Mouse (Mus musculus) gastrocnemius, postnatal 10 days (tissue): ENCODE data around the gene Cars. TPM values are rescaled to one million over a fixed set of nuclear protein-coding genes. Genes with fewer than 3 reads are reported as not detected.
"Not testable (repeated sequence)": the region's sequence is repeated elsewhere in the genome, so short reads cannot be mapped to it uniquely, and the experiment has no call there.

ENCODE experiments used
- DNase-seq: peaks from one replicate; pipeline ENCODE4 v3.0.0; 2021; ENCODE audit warnings: mixed read lengths
- long read RNA-seq, 2 experiments: library from polyadenylated mRNA; stranded (forward); transcript quantifications; one replicate each; pipeline ENCODE4 v2.0.0; 2021
- total RNA-seq, 2 experiments: library from RNA; stranded (reverse); gene quantifications; 2 replicates each; pipeline ENCODE4 v1.2.3; 2021

The Cars gene
- 10 to 100 TPM; 36.0 to 43.5 TPM for total RNA-seq
- long read RNA-seq, experiment 1, transcript Cars-201 (23 exons, 3,222 nt), result minor isoform, 28 of 76 reads
- long read RNA-seq, experiment 1, transcript Cars-202 (22 exons, 2,462 nt), result major isoform, 37 of 76 reads
- long read RNA-seq, experiment 1, partial matches to known transcripts, result 3 of 76 reads
- long read RNA-seq, experiment 1, other reads (novel, unspliced or antisense), result 8 of 76 reads
- long read RNA-seq, experiment 2, transcript Cars-202 (22 exons, 2,462 nt), result major isoform, 26 of 46 reads
- long read RNA-seq, experiment 2, transcript Cars-201 (23 exons, 3,222 nt), result minor isoform, 15 of 46 reads
- long read RNA-seq, experiment 2, partial matches to known transcripts, result 4 of 46 reads
- long read RNA-seq, experiment 2, other reads (novel, unspliced or antisense), result 1 of 46 reads

DNA sequence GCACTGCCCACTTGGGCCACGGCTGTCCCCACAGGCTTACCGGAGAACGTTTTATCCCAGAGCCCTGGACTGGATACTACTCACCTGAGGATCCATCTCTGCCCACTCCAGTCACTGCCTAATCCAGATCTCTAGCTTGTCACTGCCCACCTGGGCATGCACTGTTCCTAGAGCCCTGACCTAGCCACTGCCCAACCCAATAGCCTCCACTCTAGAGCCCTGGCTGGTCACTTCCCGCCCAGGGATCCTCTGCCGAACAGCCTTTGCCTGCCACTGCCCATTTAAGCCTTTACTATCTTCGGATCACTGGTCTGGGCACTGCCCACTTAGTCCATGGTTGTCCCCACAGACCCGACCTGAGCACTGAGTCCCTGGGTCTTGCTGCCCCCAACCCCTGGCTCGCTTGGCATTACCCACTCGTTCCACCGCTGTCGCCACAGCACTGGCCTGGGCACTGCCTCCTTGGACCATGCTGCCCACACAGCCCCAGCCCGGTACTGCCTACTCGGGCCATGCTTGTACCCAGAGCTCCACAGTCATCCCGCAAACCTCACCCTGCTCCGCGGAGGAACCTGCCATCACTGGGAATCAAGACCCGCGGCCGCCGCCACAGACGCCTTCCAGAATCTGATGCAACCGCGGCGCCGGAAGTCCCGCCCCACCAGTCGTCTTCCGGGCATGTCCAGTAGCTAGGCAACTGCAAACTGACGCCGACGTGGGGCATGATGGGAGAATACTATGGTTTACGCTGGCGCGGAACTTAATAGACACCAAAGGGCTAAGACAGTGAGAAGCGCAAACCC is at the start of gene Cars:
Cars (minus strand) TSS at position 663 of the 803 bp plus-strand sequence.
- DNase-seq, result peak; percentile 92

DNA sequence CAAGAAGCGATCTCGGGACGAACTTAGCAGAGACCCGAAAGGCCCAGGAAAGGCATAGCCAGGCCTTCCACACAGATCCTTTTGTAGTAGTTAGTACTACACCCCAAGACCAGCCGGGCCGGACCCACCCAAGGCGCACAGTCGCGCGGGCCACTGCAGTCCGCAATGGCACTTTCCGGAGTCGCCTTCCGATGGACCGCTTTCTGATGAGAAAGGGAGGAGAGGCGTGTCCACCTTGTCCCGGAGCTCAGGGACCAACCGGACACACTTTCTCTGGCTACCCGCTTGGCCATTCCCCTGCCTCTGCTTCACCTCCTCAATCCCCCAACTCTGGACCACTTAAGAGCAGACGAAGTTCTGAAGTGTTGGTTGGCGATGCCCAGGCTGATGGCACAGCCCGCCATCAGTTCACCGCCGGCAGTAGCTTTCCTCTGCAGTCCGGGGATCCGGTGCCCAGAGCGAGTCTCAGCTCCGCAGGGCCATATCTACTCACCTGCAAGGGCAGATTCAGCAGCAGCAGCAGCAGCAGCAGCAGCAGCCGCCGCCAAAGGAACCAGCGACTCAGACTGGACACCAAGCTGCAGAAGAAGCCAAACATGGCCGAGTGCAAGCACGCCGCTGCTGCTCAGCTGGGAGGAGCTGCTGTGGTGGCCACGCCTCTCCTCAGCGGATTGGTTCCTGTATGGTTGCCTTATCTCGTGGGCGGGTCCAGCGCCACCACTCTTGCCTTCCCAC is 49.3 kb upstream of the Cars start, which contains the start of gene Tnfrsf22:
Tnfrsf22 (minus strand) TSS at position 628 of the 735 bp plus-strand sequence.
- peak; percentile 77 for DNase-seq

- DNase-seq, result not testable (repeated sequence)
Measured at GRCm38 (mm10) chr7:143643949-143644348, 44.1 kb upstream of the Cars start.

DNA sequence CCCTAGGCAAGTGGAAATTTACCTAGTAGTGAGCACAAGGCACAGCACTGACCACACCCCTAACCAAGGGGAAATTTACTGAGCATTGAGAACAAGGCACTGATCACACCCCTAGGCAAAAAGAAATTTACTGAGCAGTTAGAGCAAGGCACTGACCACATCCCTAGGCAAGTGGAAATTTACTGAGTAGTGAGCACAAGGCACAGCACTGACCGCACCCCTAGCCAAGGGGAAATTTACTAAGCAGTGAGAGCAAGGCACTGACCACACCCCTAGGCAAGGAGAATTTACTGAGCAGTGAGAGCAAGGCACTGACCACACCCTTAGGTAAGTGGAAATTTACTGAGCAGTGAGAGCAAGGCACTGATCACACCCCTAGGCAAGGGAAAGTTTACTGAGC is 36.8 kb upstream of the Cars start:
- DNase-seq, result no peak

GRCm38 (mm10) chr7:143631503-143631902 is 31.6 kb upstream of the Cars start:
- DNase-seq, result no peak

- DNase-seq, result no peak
Measured at GRCm38 (mm10) chr7:143629501-143629900, 29.6 kb upstream of the Cars start.

DNA sequence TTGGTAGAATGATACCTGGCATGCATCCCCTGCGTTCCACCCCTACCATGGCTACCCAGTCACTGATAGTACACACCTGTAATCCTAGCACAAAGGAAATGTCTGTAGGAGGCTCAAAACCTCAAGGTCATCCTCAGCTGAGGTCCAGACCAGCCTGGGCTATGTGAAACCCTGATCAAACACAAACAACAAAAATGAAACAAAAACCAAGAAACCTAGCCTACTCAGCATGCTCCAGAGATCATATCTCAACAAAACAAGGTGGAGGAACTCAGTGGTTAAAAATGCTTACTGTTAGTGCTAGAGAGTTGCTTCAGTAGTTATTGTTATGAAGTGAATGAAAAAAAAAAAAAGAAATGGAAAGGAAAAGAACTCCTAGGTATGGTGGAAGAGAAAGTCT is 28.6 kb upstream of the Cars start, which contains the start of gene Tnfrsf26:
Tnfrsf26 (minus strand) TSS at position 183 of the 400 bp plus-strand sequence.
- DNase-seq, result no peak

DNA sequence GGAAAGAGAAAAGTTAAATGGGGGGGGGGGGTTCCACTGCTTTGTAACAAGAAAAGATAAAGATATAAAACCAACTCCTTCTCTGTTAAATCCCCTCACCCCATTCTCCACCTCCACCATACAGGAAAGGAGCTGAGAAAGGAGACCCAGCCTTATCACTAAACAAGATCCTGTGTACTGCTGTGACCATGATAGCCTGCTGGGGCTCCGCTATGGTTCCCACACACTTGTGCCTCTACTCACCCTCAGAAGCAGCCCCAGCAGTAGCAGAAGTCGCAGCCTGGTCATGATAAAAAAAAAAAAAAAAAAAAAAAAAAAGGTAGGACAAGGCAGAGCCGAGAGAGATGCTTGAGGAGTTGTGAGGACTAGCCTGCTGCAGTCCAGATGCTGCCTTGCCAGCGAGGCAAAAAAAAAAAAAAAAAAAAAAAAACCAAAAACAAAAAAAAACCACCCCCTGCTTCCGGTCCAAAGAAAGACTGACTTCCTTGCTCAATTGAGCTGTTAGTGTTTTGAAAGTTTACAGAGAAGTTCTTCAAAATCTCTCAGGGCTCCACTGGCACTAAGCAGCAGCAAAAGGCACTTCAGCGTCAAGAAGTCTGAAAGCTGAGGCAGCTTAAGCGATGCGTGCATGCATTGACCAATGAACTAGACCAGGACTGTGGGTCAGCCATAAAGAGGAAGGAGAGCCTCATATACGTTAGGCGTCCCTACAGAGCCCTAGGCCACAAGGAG is 27.8 kb upstream of the Cars start:
- DNase-seq, result no peak

DNA sequence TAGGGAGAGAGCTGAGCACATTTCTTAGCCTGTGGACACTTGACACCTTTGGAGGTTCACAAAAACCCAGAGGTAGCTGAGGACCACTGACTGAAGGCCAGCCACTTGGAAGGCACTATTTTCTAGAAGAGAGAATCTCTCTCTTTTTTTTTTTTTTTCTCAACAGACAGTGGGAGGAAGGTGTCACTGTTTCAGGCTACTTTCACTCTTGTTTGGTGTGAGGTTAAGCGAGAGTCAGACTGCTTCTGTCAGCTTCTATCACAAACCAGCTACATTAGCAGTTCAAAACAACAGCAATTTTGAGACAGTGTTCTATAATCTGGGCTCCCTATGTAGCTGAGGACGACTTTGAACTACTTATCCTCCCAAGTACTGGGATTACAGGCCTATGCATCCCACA is 26.3 kb upstream of the Cars start:
- DNase-seq, result no peak

GRCm38 (mm10) chr7:143625151-143625550 is 25.3 kb upstream of the Cars start:
- DNase-seq, result no peak

GRCm38 (mm10) chr7:143624561-143624960 is 24.7 kb upstream of the Cars start:
- no peak for DNase-seq

- DNase-seq, result no peak
Measured at GRCm38 (mm10) chr7:143620951-143621350, 21.1 kb upstream of the Cars start.

DNA sequence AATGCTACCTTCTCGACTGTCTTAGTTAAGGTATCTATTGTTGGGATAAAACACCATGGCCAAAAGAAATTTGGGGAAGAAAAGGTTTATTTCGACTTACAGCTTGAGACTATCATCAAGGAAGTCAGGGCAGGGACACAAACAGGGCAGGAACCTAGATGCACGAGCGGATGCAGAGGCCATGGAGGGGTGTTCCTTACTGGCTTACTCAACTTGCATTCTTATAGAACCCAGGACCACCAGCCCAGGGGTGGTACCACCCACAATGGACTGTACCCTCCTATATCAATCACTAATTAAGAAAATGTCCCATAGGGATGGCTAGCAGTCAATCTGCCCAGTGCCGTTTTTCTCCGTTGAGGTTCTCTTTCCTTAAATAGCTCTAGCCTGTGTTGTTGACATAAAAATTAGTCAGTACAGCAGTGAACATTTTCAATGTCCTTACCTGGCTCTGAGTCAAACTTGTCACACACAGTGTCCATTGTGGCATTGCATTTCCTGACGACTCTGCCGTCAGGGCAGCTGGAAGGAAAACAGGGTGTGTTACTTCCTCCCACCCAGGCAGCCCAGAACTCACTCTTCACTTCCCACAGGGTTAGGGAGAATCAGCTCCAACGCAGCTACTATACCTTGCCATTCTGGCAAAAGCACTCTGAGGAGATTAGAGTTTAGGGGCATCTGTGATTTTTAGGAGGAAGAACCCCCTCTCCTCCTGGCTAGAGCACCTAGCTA is 14.7 kb upstream of the Cars start:
- no peak for DNase-seq

GRCm38 (mm10) chr7:143612215-143612614 is 12.3 kb upstream of the Cars start:
- no peak for DNase-seq

DNA sequence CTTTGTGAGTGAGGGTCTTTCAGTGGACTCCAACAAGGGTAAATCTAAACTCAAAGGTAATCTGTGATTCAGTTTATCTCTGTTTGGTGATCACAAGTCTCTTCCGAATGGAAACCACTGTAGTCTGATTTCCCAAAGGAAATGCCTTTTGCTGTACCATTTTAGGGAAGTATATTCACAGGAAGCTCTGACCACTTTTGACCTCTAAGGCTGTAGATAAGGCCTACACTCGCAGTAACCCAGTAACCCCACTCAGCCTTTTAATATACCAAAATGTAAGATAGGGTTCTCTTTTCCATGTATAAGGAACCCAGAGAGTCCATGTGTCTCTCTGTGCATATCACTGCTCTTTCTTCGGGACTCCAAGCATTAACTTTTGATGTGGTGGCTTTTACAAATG is 5.4 kb upstream of the Cars start:
- no peak for DNase-seq

- DNase-seq, result no peak
Measured at GRCm38 (mm10) chr7:143604889-143605288, 5.0 kb upstream of the Cars start.

DNA sequence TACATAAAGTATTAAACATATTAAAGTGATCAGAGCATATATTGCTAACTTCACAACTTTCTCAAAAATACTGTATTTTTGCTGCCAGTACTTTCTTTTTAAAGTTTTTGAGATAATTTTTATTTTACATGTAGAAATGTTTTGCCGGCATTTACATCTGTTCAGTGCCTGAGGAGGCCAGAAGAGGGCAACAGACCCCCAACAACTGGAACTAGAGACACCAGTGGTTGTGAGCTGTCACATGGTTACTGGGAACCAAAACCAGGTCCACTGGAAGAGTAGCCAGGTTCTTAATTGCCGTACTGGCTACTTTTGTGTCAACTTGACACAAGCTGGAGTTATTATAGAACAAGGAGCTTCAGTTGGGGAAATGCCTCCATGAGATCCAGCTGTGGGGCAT is 1.8 kb upstream of the Cars start:
- no peak for DNase-seq

- no peak for DNase-seq
Measured at GRCm38 (mm10) chr7:143600231-143600740, 396 bp upstream of the Cars start.

GRCm38 (mm10) chr7:143594865-143595264 is 5.0 kb downstream of the Cars start:
- DNase-seq, result no peak

DNA sequence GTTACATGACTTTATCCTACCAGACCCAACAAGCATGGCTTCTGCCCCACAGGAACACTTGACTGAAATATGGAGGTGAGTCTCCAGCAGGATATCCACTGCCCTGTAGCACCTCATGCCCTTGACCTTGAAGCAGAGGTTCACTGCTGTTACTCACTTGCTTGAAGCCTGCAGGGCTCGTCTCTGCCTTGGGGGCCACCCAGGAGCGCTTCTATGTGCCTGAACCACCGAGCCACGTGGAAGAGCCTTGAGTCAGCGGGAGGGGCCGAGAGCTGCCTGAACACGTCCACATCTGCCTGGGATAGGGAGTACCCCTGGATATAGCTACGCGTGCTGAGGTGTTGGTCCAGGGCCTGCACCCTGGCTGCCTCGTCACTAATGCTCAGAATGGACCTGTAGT is 7.6 kb downstream of the Cars start:
- DNase-seq, result no peak

- DNase-seq, result peak; percentile 19
Measured at GRCm38 (mm10) chr7:143588006-143588405, 11.9 kb downstream of the Cars start.
